Mouse (Mus musculus): ENCODE measurements around the gene Tmem204. TPM values are rescaled to one million over a fixed set of nuclear protein-coding genes. Genes with fewer than 3 reads are reported as not detected.

Gene Tmem204
- polyA plus RNA-seq, 1 experiment, result 0.43 TPM

DNA sequence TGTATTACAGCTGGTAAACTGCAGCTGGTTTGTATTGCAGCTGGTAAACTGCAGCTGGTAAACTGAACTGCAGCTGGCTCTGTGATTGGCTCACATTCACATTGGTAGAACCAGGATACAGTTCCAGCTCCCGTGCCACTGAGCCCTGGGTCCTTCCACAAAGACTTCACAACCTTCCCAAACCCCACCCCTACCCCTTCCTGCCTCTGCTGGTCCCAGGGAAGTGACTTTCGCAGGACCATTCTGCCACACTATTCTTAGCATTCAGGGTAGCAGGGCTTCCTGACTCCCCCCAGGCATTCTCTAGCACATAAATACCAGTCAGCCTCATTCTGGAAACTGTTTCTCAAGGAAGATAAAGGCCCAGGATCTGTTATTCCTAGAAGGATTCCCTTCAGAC lies 14.7 kb downstream of the Tmem204 start:
- Histone ChIP-seq H3K79me2 (ENCODE audit: control insufficient read depth, insufficient read depth) (no peaks in the 10 kb centered on the region), H3K36me3 (ENCODE audit: control insufficient read depth, insufficient read depth) (no peaks in the 10 kb centered on the region), H3K4me2 (ENCODE audit: low read depth) (no peak overlapping the region), H3K27me3 (ENCODE audit: control insufficient read depth, insufficient read depth, insufficient read length) (no peaks in the 10 kb centered on the region), H3K4me3 (no peak overlapping the region), H3ac (ENCODE audit: control insufficient read depth, insufficient read length) (no peak overlapping the region)
- no peak for TF ChIP-seq MAX (IDR thresholded peaks at IDR 0.05; ENCODE audit: low read depth)
- TF ChIP-seq REST (IDR thresholded peaks at IDR 0.05; ENCODE audit: insufficient read depth, insufficient read length), result no peak
- no peak for TF ChIP-seq TCF3 (IDR thresholded peaks at IDR 0.05; ENCODE audit: insufficient read length, low read depth)
- TF ChIP-seq CEBPB (IDR thresholded peaks at IDR 0.05; ENCODE audit: insufficient read depth, poor library complexity, severe bottlenecking), result no peak
- no peak for TF ChIP-seq USF1 (IDR thresholded peaks at IDR 0.05; ENCODE audit: low read depth)

DNA sequence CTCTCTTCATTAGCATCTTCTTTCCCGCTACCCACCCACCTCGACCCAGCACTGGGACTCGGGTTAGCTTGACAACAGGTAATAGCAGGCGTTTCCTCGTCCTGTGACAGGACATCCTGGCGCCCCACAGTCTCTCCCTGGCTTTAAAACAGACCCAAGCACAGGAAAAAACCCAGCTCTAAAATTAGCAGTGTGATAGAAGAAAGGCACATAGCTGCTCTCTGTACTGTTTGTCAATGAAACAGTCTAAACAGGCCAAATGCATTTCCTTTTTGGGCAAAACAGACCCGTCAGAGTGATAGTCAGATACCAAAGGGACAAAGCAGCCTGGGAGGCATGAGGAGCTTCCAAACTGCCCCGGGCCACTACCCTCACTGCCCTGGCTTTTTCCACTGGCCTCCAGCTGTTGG lies 15.9 kb downstream of the Tmem204 start:
- no peak overlapping the region for H3ac ChIP-seq (ENCODE audit: control insufficient read depth, insufficient read length)
- TF ChIP-seq MAX (IDR thresholded peaks at IDR 0.05; ENCODE audit: low read depth) (no peak), POLR2A (IDR thresholded peaks at IDR 0.05; ENCODE audit: insufficient read length, low read depth) (no peak), TCF12 (IDR thresholded peaks at IDR 0.05; ENCODE audit: insufficient read depth, poor library complexity, severe bottlenecking) (no peak), SRF (IDR thresholded peaks at IDR 0.05; ENCODE audit: control insufficient read depth, insufficient read length, low read depth) (no peak), MYOG (IDR thresholded peaks at IDR 0.05; ENCODE audit: control insufficient read depth in 1 of 3, insufficient read depth in 1 of 3, insufficient read length in 2 of 3, low read depth in 2 of 3) (no peak), E2F4 (IDR thresholded peaks at IDR 0.05; ENCODE audit: insufficient read depth) (no peak), USF1 (IDR thresholded peaks at IDR 0.05; ENCODE audit: low read depth) (no peak), MYOD1 (IDR thresholded peaks at IDR 0.05; ENCODE audit: control insufficient read depth in 1 of 3, insufficient read length in 2 of 3, low read depth in 2 of 3) (no peak), CEBPB (IDR thresholded peaks at IDR 0.05; ENCODE audit: insufficient read depth, poor library complexity, severe bottlenecking) (no peak), TCF3 (IDR thresholded peaks at IDR 0.05; ENCODE audit: insufficient read length, low read depth) (no peak), POLR2AphosphoS2 (IDR thresholded peaks at IDR 0.05; ENCODE audit: insufficient read length, low read depth) (no peak), REST (IDR thresholded peaks at IDR 0.05; ENCODE audit: insufficient read depth, insufficient read length) (no peak)
- H3K79me2 ChIP-seq (ENCODE audit: control insufficient read depth, insufficient read depth), result no peaks in the 10 kb centered on the region
- no peaks in the 10 kb centered on the region for H3K36me3 ChIP-seq (ENCODE audit: control insufficient read depth, insufficient read depth)
- no peak overlapping the region for H3K4me3 ChIP-seq
- H3K27me3 ChIP-seq (ENCODE audit: control insufficient read depth, insufficient read depth, insufficient read length), result no peaks in the 10 kb centered on the region
- H3K4me2 ChIP-seq (ENCODE audit: low read depth), result no peak overlapping the region

DNA sequence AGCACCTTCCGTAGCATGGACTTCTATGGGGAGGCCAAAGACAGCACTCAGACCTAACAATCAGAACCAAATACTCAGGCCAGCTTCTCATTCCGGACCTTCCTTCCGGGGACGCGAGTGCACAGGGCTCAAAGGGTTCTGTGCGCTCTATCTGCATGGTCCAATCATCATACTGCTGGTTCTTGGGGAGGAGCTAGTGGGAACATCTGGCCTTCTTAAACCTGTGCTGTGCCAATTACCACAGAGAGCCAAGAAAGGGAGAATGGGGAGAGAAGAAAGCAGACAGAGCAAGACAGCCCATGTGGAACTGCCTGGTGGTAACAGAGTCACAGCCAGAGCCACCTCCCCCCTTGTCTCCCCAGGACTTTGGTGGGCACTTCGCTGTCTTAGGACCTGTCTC lies 16.8 kb downstream of the Tmem204 start:
- TF ChIP-seq CEBPB (IDR thresholded peaks at IDR 0.05; ENCODE audit: insufficient read depth, poor library complexity, severe bottlenecking), result no peak
- TF ChIP-seq TCF3 (IDR thresholded peaks at IDR 0.05; ENCODE audit: insufficient read length, low read depth), result no peak
- TF ChIP-seq MYOD1 (IDR thresholded peaks at IDR 0.05; ENCODE audit: control insufficient read depth in 1 of 3, insufficient read length in 2 of 3, low read depth in 2 of 3), result no peak
- TF ChIP-seq MYOG (IDR thresholded peaks at IDR 0.05; ENCODE audit: control insufficient read depth in 1 of 3, insufficient read depth in 1 of 3, insufficient read length in 2 of 3, low read depth in 2 of 3), result no peak
- no peak for TF ChIP-seq E2F4 (IDR thresholded peaks at IDR 0.05; ENCODE audit: insufficient read depth)
- no peak for TF ChIP-seq USF1 (IDR thresholded peaks at IDR 0.05; ENCODE audit: low read depth)
- TF ChIP-seq REST (IDR thresholded peaks at IDR 0.05; ENCODE audit: insufficient read depth, insufficient read length), result no peak
- H3K4me3 ChIP-seq, result no peak overlapping the region
- no peak overlapping the region for H3ac ChIP-seq (ENCODE audit: control insufficient read depth, insufficient read length)

DNA sequence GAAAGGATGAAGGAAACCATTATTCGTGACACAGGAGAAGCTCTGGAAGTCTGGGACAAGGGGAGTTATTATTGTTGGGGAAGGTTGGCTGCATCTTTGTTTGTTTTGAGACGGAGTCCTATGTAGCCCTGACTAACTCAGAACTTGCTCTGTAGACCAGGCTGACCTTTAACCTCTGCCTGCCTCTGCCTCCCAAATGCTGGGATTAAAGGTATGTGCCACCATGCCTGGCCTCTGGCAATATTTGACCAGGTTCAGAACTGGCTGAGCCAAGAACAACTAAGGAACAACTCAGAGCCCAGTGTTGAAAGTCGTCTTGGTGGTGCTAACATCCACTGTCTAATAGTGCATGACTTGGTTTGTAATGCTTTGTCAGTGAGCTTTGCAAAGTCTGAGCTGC lies 18.2 kb downstream of the Tmem204 start:
- no peaks in the 10 kb centered on the region for H3K79me2 ChIP-seq (ENCODE audit: control insufficient read depth, insufficient read depth)
- no peak overlapping the region for H3ac ChIP-seq (ENCODE audit: control insufficient read depth, insufficient read length)
- TF ChIP-seq POLR2AphosphoS2 (IDR thresholded peaks at IDR 0.05; ENCODE audit: insufficient read length, low read depth) (no peak), CEBPB (IDR thresholded peaks at IDR 0.05; ENCODE audit: insufficient read depth, poor library complexity, severe bottlenecking) (no peak), MYOD1 (IDR thresholded peaks at IDR 0.05; ENCODE audit: control insufficient read depth in 1 of 3, insufficient read length in 2 of 3, low read depth in 2 of 3) (no peak), MAX (IDR thresholded peaks at IDR 0.05; ENCODE audit: low read depth) (no peak), REST (IDR thresholded peaks at IDR 0.05; ENCODE audit: insufficient read depth, insufficient read length) (no peak), SRF (IDR thresholded peaks at IDR 0.05; ENCODE audit: control insufficient read depth, insufficient read length, low read depth) (no peak), E2F4 (IDR thresholded peaks at IDR 0.05; ENCODE audit: insufficient read depth) (no peak), USF1 (IDR thresholded peaks at IDR 0.05; ENCODE audit: low read depth) (no peak), TCF3 (IDR thresholded peaks at IDR 0.05; ENCODE audit: insufficient read length, low read depth) (no peak)
- H3K27me3 ChIP-seq (ENCODE audit: control insufficient read depth, insufficient read depth, insufficient read length), result no peaks in the 10 kb centered on the region
- no peaks in the 10 kb centered on the region for H3K36me3 ChIP-seq (ENCODE audit: control insufficient read depth, insufficient read depth)
- H3K4me2 ChIP-seq (ENCODE audit: low read depth), result no peak overlapping the region
- no peak overlapping the region for H3K4me3 ChIP-seq

More for the DNA sequence above, 16.8 kb downstream of the Tmem204 start:
- Histone ChIP-seq H3K79me2 (ENCODE audit: control insufficient read depth, insufficient read depth) (no peaks in the 10 kb centered on the region), H3K4me2 (ENCODE audit: low read depth) (no peak overlapping the region), H3K27me3 (ENCODE audit: control insufficient read depth, insufficient read depth, insufficient read length) (no peaks in the 10 kb centered on the region), H3K36me3 (ENCODE audit: control insufficient read depth, insufficient read depth) (no peaks in the 10 kb centered on the region)

DNA sequence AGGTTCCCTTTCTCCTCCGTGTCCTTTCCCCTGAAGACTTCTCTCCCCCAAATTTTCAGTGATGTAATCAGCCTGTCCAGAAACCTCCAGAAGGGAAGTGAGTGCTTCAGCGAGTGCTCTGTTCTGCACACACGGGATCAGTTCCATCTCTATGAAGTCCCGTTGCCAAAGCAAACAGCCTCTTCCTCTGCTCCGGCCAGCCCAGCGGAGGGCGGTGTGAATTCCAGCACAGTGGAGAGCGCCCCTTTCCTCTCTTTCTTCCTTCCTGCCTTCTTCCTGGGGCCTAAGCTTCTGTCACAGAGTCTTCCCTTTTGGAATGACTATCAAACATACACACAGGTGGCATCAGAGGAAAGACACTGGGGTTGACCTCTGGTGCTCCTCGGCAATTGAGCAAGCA lies 19.0 kb downstream of the Tmem204 start:
- H3K79me2 ChIP-seq (ENCODE audit: control insufficient read depth, insufficient read depth), result no peaks in the 10 kb centered on the region
- H3K36me3 ChIP-seq (ENCODE audit: control insufficient read depth, insufficient read depth), result no peaks in the 10 kb centered on the region
- H3K4me3 ChIP-seq, result no peak overlapping the region
- no peaks in the 10 kb centered on the region for H3K27me3 ChIP-seq (ENCODE audit: control insufficient read depth, insufficient read depth, insufficient read length)
- H3ac ChIP-seq (ENCODE audit: control insufficient read depth, insufficient read length), result no peak overlapping the region
- TF ChIP-seq POLR2AphosphoS2 (IDR thresholded peaks at IDR 0.05; ENCODE audit: insufficient read length, low read depth) (no peak), MAX (IDR thresholded peaks at IDR 0.05; ENCODE audit: low read depth) (no peak), SRF (IDR thresholded peaks at IDR 0.05; ENCODE audit: control insufficient read depth, insufficient read length, low read depth) (no peak), REST (IDR thresholded peaks at IDR 0.05; ENCODE audit: insufficient read depth, insufficient read length) (no peak), E2F4 (IDR thresholded peaks at IDR 0.05; ENCODE audit: insufficient read depth) (no peak), TCF3 (IDR thresholded peaks at IDR 0.05; ENCODE audit: insufficient read length, low read depth) (no peak), MYOG (IDR thresholded peaks at IDR 0.05; ENCODE audit: control insufficient read depth in 1 of 3, insufficient read depth in 1 of 3, insufficient read length in 2 of 3, low read depth in 2 of 3) (no peak), CEBPB (IDR thresholded peaks at IDR 0.05; ENCODE audit: insufficient read depth, poor library complexity, severe bottlenecking) (no peak)
- no peak overlapping the region for H3K4me2 ChIP-seq (ENCODE audit: low read depth)

Measured in myocyte (in vitro differentiated cells).